Mouse (Mus musculus): Measurements from ENCODE around the gene Bbc3. TPM values are rescaled to one million over a fixed set of nuclear protein-coding genes. Genes with fewer than 3 reads are reported as not detected.
A peak's percentile ranks its signal among the peaks of the same experiment; 100 is the strongest.

Bbc3 gene
- polyA plus RNA-seq, 1 experiment from 2014 or later: 6.4 TPM

- no peak overlapping the region for H3K4me3 ChIP-seq (ENCODE audit: low read depth, low read length)
- H3K4me1 ChIP-seq (replicated peaks; ENCODE audit: control insufficient read depth, insufficient read depth, low read length): no peaks in the 10 kb centered on the region
- no peak overlapping the region for H3K4me2 ChIP-seq (replicated peaks; ENCODE audit: low read depth, low read length)
- DNase-seq (ENCODE audit: low spot score) (no peak), ATAC-seq (ENCODE audit: low FRiP score) (no peak)
- no peak overlapping the region for H3K27ac ChIP-seq (ENCODE audit: low read depth, low read length)
- no peaks in the 10 kb centered on the region; the same call in 1 of the 2 replicates for H3K36me3 ChIP-seq (ENCODE audit: control insufficient read depth, insufficient read depth, low read length)
- no peaks in the 10 kb centered on the region for H3K9me3 ChIP-seq (ENCODE audit: control insufficient read depth, low read length)
- 90% methylated on average over 4 of the region's 4 CpGs for WGBS
- no peaks in the 10 kb centered on the region for H3K27me3 ChIP-seq (ENCODE audit: control insufficient read depth, insufficient read depth, low read length)
- H3K9ac ChIP-seq (ENCODE audit: low read depth, low read length): no peak overlapping the region
These were observed 37.1 kb downstream of the Bbc3 start for GRCm38 (mm10) chr7:16345297-16345696.

GRCm38 (mm10) chr7:16349999-16350398, 41.8 kb downstream of the Bbc3 start:
- H3K27ac ChIP-seq (ENCODE audit: low read depth, low read length): no peak overlapping the region
- H3K4me1 ChIP-seq (replicated peaks; ENCODE audit: control insufficient read depth, insufficient read depth, low read length): no peaks in the 10 kb centered on the region
- H3K36me3 ChIP-seq (ENCODE audit: control insufficient read depth, insufficient read depth, low read length): peaks cover 5% of the 10 kb centered on the region
- no peak overlapping the region for H3K4me3 ChIP-seq (ENCODE audit: low read depth, low read length)
- no peaks in the 10 kb centered on the region for H3K9me3 ChIP-seq (ENCODE audit: control insufficient read depth, low read length)
- no peaks in the 10 kb centered on the region for H3K27me3 ChIP-seq (ENCODE audit: control insufficient read depth, insufficient read depth, low read length)
- WGBS: 92% methylated on average over 5 of the region's 5 CpGs
- DNase-seq (ENCODE audit: low spot score) (no peak), ATAC-seq (ENCODE audit: low FRiP score) (no peak)
- no peak overlapping the region for H3K9ac ChIP-seq (ENCODE audit: low read depth, low read length)
- no peak overlapping the region for H3K4me2 ChIP-seq (replicated peaks; ENCODE audit: low read depth, low read length)

DNA sequence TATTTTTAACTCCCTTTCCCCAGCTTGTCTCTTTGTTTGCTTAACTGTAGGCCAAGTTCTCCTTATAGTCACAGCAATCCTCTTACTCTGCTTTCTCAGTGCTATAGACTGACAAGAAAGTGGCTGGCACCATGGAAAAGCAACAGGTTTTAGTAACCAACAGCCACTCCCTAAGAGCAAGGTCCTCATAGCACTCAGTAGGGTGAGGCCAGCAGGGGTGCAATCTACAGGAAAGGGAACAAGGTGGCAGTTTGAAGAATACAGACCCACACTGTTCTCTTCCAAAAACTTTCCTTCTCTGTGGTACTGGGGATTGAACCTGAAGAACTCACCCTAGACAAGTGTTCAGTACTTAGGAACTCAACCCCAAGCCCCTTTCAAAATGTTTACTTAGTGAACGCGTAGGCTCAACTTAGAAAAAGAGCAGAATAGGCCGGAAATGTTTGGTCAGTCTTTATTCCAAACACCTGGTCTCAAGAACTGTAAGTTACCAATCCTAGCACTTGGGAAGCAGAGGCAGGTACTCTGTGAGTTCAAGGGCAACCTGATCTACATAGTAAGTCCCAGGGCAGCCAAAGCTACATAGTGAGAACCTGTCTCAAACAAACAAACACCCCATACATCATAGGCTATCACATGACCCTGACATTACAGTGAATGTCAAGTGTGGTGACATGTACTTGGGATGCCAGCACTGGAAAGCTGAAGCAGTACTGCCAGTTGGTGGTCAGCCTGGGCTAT, 47.8 kb downstream of the Bbc3 start:
- Histone ChIP-seq H3K4me1 (replicated peaks; ENCODE audit: control insufficient read depth, insufficient read depth, low read length) (no peaks in the 10 kb centered on the region), H3K27me3 (ENCODE audit: control insufficient read depth, insufficient read depth, low read length) (no peaks in the 10 kb centered on the region), H3K4me3 (ENCODE audit: low read depth, low read length) (no peak overlapping the region), H3K36me3 (ENCODE audit: control insufficient read depth, insufficient read depth, low read length) (peaks cover 18% of the 10 kb centered on the region), H3K27ac (ENCODE audit: low read depth, low read length) (no peak overlapping the region), H3K9me3 (ENCODE audit: control insufficient read depth, low read length) (no peaks in the 10 kb centered on the region), H3K4me2 (replicated peaks; ENCODE audit: low read depth, low read length) (no peak overlapping the region), H3K9ac (ENCODE audit: low read depth, low read length) (no peak overlapping the region)
- no peak for DNase-seq (ENCODE audit: low spot score)
- no peak for ATAC-seq (ENCODE audit: low FRiP score)
- WGBS: 97% methylated on average over 3 of the region's 3 CpGs

DNA sequence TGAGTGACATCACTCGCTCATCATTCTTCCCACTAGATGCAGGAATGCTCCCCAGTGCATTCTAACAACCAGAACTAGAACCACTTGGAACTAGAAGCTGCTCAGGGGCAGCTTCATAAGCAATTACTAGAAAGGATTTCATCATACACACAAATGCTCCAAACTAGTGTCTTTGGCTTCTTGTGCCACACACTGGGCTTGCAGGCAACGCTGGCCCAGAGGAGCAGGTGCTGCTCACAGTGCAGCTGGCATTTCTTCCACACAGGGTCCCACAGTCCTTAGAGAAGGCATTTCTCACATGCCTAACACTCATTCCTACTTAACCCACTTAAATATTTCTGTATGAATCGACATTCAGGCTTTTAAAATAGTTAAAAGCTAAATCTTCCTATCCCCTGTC, 49.4 kb downstream of the Bbc3 start:
- no peaks in the 10 kb centered on the region for H3K4me1 ChIP-seq (replicated peaks; ENCODE audit: control insufficient read depth, insufficient read depth, low read length)
- 94% methylated on average over 3 of the region's 3 CpGs for WGBS
- H3K27me3 ChIP-seq (ENCODE audit: control insufficient read depth, insufficient read depth, low read length): no peaks in the 10 kb centered on the region
- no peak overlapping the region for H3K9ac ChIP-seq (ENCODE audit: low read depth, low read length)
- no peak overlapping the region for H3K4me2 ChIP-seq (replicated peaks; ENCODE audit: low read depth, low read length)
- peaks cover 18% of the 10 kb centered on the region for H3K36me3 ChIP-seq (ENCODE audit: control insufficient read depth, insufficient read depth, low read length)
- ATAC-seq (ENCODE audit: low FRiP score) (no peak), DNase-seq (ENCODE audit: low spot score) (no peak)
- H3K27ac ChIP-seq (ENCODE audit: low read depth, low read length): no peak overlapping the region
- no peak overlapping the region for H3K4me3 ChIP-seq (ENCODE audit: low read depth, low read length)
- H3K9me3 ChIP-seq (ENCODE audit: control insufficient read depth, low read length): no peaks in the 10 kb centered on the region

GRCm38 (mm10) chr7:16364319-16364718, 56.1 kb downstream of the Bbc3 start:
- H3K27ac ChIP-seq (ENCODE audit: low read depth, low read length): peak overlapping the region; percentile 60; the same call in 1 of the 2 replicates
- peaks cover 14% of the 10 kb centered on the region for H3K36me3 ChIP-seq (ENCODE audit: control insufficient read depth, insufficient read depth, low read length)
- no peak overlapping the region for H3K9ac ChIP-seq (ENCODE audit: low read depth, low read length)
- H3K4me2 ChIP-seq (replicated peaks; ENCODE audit: low read depth, low read length): no peak overlapping the region
- no peaks in the 10 kb centered on the region for H3K9me3 ChIP-seq (ENCODE audit: control insufficient read depth, low read length)
- no peak for ATAC-seq (ENCODE audit: low FRiP score)
- peaks cover 14% of the 10 kb centered on the region for H3K4me1 ChIP-seq (replicated peaks; ENCODE audit: control insufficient read depth, insufficient read depth, low read length)
- H3K27me3 ChIP-seq (ENCODE audit: control insufficient read depth, insufficient read depth, low read length): no peaks in the 10 kb centered on the region
- 75% methylated on average over 1 of the region's 1 CpGs for WGBS
- no peak overlapping the region for H3K4me3 ChIP-seq (ENCODE audit: low read depth, low read length)
- no peak for DNase-seq (ENCODE audit: low spot score)

GRCm38 (mm10) chr7:16364901-16365500, 56.8 kb downstream of the Bbc3 start:
- Histone ChIP-seq H3K4me1 (replicated peaks; ENCODE audit: control insufficient read depth, insufficient read depth, low read length) (peaks cover 14% of the 10 kb centered on the region), H3K9me3 (ENCODE audit: control insufficient read depth, low read length) (no peaks in the 10 kb centered on the region), H3K9ac (ENCODE audit: low read depth, low read length) (no peak overlapping the region), H3K27ac (ENCODE audit: low read depth, low read length) (peak overlapping the region; percentile 60), H3K4me3 (ENCODE audit: low read depth, low read length) (no peak overlapping the region), H3K27me3 (ENCODE audit: control insufficient read depth, insufficient read depth, low read length) (no peaks in the 10 kb centered on the region), H3K4me2 (replicated peaks; ENCODE audit: low read depth, low read length) (no peak overlapping the region), H3K36me3 (ENCODE audit: control insufficient read depth, insufficient read depth, low read length) (peaks cover 14% of the 10 kb centered on the region)
- ATAC-seq (ENCODE audit: low FRiP score): peak; percentile 87
- peak; percentile 68 for DNase-seq (ENCODE audit: low spot score)
- WGBS: 25% methylated on average over 4 of the region's 4 CpGs

GRCm38 (mm10) chr7:16366133-16366646, 58.0 kb downstream of the Bbc3 start:
- H3K4me1 ChIP-seq (replicated peaks; ENCODE audit: control insufficient read depth, insufficient read depth, low read length): peaks cover 14% of the 10 kb centered on the region
- no peak overlapping the region for H3K9ac ChIP-seq (ENCODE audit: low read depth, low read length)
- DNase-seq (ENCODE audit: low spot score) (peak; percentile 10), ATAC-seq (ENCODE audit: low FRiP score) (no peak)
- H3K4me2 ChIP-seq (replicated peaks; ENCODE audit: low read depth, low read length): no peak overlapping the region
- H3K4me3 ChIP-seq (ENCODE audit: low read depth, low read length): no peak overlapping the region
- H3K9me3 ChIP-seq (ENCODE audit: control insufficient read depth, low read length): no peaks in the 10 kb centered on the region
- WGBS: 68% methylated on average over 10 of the region's 10 CpGs
- H3K36me3 ChIP-seq (ENCODE audit: control insufficient read depth, insufficient read depth, low read length): peaks cover 14% of the 10 kb centered on the region
- H3K27me3 ChIP-seq (ENCODE audit: control insufficient read depth, insufficient read depth, low read length): no peaks in the 10 kb centered on the region
- H3K27ac ChIP-seq (ENCODE audit: low read depth, low read length): peak overlapping the region; percentile 60; the same call in 1 of the 2 replicates

- Histone ChIP-seq H3K36me3 (ENCODE audit: control insufficient read depth, insufficient read depth, low read length) (peaks cover 14% of the 10 kb centered on the region), H3K9ac (ENCODE audit: low read depth, low read length) (no peak overlapping the region), H3K9me3 (ENCODE audit: control insufficient read depth, low read length) (no peaks in the 10 kb centered on the region), H3K27me3 (ENCODE audit: control insufficient read depth, insufficient read depth, low read length) (no peaks in the 10 kb centered on the region), H3K4me2 (replicated peaks; ENCODE audit: low read depth, low read length) (no peak overlapping the region), H3K27ac (ENCODE audit: low read depth, low read length) (no peak overlapping the region), H3K4me3 (ENCODE audit: low read depth, low read length) (no peak overlapping the region), H3K4me1 (replicated peaks; ENCODE audit: control insufficient read depth, insufficient read depth, low read length) (peaks cover 14% of the 10 kb centered on the region)
- DNase-seq (ENCODE audit: low spot score) (no peak), ATAC-seq (ENCODE audit: low FRiP score) (no peak)
- 76% methylated on average over 4 of the region's 4 CpGs for WGBS
These were observed 58.5 kb downstream of the Bbc3 start for GRCm38 (mm10) chr7:16366669-16367068.

All from hindbrain, embryonic 11.5 days (tissue).